Mouse (Mus musculus) liver, embryonic 11.5 days (tissue): Measurements from ENCODE around the gene Naaladl1. TPM values are rescaled to one million over a fixed set of nuclear protein-coding genes. Genes with fewer than 3 reads are reported as not detected.

Experiments
- ATAC-seq: fragments of 200-750 bp; cut with Nextera tagmentation; replicated peaks from 2 replicates; pipeline ENCODE4 v1.8.0; 2017; ENCODE audit warnings: moderate number of reproducible peaks, mild to moderate bottlenecking, moderate TSS enrichment, moderate library complexity; ENCODE audit not compliant: low FRiP score
- DNase-seq: peaks from one replicate; pipeline ENCODE4 v3.0.0-alpha.2; 2017; ENCODE audit warnings: low spot score
- H3K27ac ChIP-seq: fragments of 300-500 bp; sonication (generic); 2 replicates; pipeline ENCODE4 v1.5.1; 2014; ENCODE audit warnings: mild to moderate bottlenecking, low read depth, low read length, control low read depth
- H3K27me3 ChIP-seq: fragments of 300-500 bp; sonication (generic); replicated peaks from 2 replicates; pipeline ENCODE4 v1.6.1; 2014; ENCODE audit warnings: low read length, mixed read lengths; ENCODE audit not compliant: control insufficient read depth, insufficient read depth
- H3K36me3 ChIP-seq: fragments of 300-500 bp; sonication (generic); 2 replicates; pipeline ENCODE4 v1.6.1; 2014; ENCODE audit warnings: mild to moderate bottlenecking, low read length, moderate library complexity, mixed read lengths; ENCODE audit not compliant: control insufficient read depth, insufficient read depth
- H3K4me1 ChIP-seq: fragments of 300-500 bp; sonication (generic); replicated peaks from 2 replicates; pipeline ENCODE4 v1.6.1; 2014; ENCODE audit warnings: low read length, mixed read lengths; ENCODE audit not compliant: control insufficient read depth, insufficient read depth
- H3K4me2 ChIP-seq: fragments of 300-500 bp; sonication (generic); 2 replicates; pipeline ENCODE4 v1.6.1; 2014; ENCODE audit warnings: mild to moderate bottlenecking, control low read depth, moderate library complexity
- H3K4me3 ChIP-seq: fragments of 300-500 bp; sonication (generic); 2 replicates; pipeline ENCODE4 v1.5.1; 2014; ENCODE audit warnings: low read depth, low read length, control low read depth
- H3K9ac ChIP-seq: fragments of 300-500 bp; sonication (generic); 2 replicates; pipeline ENCODE4 v1.6.1; 2014; ENCODE audit warnings: low read depth, low read length, control low read depth
- H3K9me3 ChIP-seq: fragments of 300-500 bp; sonication (generic); 2 replicates; pipeline ENCODE4 v1.6.1; 2016; ENCODE audit warnings: low read length, inconsistent platforms, mixed read lengths; ENCODE audit not compliant: control insufficient read depth
- WGBS: fragments of 180-500 bp; shearing (Covaris S2); extraction: QIAGEN DNeasy Blood & Tissue Kit; methylation state at CpG from one replicate; pipeline ENCODE4 v1.1.7; 2014; 5-methylcytosine and 5-hydroxymethylcytosine counted together
- polyA plus RNA-seq: library from polyadenylated mRNA; unstranded; fragments of >200 nt; fragmentation: Nextera tagmentation; extraction: Ambion mirVana; gene quantifications from 2 replicates; pipeline ENCODE4 v1.2.1, GENCODE M21; 2014

Gene Naaladl1
- polyA plus RNA-seq, 1 experiment from 2014 or later: 2.0 TPM

DNA sequence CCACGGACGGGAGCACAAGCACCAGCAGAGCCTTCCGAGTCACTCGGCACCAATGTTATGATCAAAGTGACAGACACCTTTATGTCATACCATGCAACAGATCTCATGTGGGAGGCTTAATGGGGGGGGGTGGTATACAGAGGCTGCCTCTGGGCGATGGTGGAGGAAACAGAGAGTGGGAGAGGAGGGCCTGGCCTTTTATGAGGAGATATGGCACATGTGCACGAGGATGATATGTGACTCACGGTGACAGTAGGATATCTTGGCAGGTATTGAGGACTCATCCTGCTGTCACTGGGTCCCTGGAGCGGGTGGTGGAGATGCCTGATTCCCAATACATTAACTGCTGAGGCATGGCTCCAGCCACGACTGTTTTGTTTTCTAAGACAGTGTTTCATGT, 49.6 kb downstream of the Naaladl1 start:
- WGBS: 73% methylated on average over 9 of the region's 9 CpGs
- Histone ChIP-seq H3K9me3 (no peaks in the 10 kb centered on the region), H3K9ac (no peak overlapping the region), H3K27ac (no peak overlapping the region), H3K36me3 (no peaks in the 10 kb centered on the region), H3K4me1 (no peaks in the 10 kb centered on the region), H3K4me3 (no peak overlapping the region), H3K27me3 (no peaks in the 10 kb centered on the region), H3K4me2 (no peak overlapping the region)
- ATAC-seq (no peak; the same call in 1 of the 2 replicates), DNase-seq (no peak)

DNA sequence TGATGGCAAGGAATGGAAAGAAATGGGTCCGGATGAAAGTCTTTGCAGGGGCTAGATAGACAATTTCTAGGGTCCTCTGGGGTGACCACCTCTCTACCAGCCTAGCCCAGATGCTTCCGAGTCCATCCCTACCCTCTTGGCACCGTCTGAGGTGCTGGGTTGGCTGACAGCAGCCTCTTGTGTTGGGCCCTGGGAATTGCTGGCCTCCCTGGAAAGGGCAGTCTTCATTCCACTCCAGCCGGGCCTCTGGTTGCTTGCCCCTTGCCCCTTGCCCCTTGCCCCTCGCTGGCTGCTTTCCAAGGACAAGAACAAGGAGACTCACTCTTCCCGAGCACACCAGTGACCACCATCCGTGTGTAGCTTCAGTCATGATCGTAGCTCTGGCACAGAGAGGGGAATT, 50.8 kb downstream of the Naaladl1 start:
- Histone ChIP-seq H3K4me3 (no peak overlapping the region), H3K27ac (no peak overlapping the region), H3K4me1 (no peaks in the 10 kb centered on the region), H3K27me3 (no peaks in the 10 kb centered on the region), H3K9ac (no peak overlapping the region), H3K4me2 (no peak overlapping the region), H3K36me3 (no peaks in the 10 kb centered on the region), H3K9me3 (no peaks in the 10 kb centered on the region)
- DNase-seq (no peak), ATAC-seq (no peak)
- WGBS: 66% methylated on average over 8 of the region's 8 CpGs

DNA sequence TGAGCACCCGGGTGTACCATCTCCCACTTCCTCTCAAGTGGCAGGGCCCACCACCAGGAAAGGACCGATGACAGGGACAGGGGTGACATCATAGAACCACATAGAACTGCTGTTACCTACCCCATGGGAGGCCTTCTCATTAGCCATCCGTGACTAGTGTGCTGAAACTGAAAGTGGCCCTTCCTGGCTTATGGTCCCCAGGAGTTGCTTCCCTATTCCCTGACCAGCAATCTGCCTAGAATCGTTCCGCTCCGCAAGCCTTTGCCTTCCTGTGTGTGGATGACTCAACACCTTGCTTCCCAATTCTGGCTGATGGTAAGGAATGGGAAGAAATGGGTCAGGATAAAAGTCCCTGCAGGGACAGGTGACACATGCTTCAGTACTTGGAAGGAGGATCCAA, 51.6 kb downstream of the Naaladl1 start:
- Histone ChIP-seq H3K9me3 (no peaks in the 10 kb centered on the region), H3K36me3 (no peaks in the 10 kb centered on the region), H3K27me3 (no peaks in the 10 kb centered on the region), H3K4me1 (no peaks in the 10 kb centered on the region), H3K4me3 (no peak overlapping the region), H3K9ac (no peak overlapping the region), H3K27ac (no peak overlapping the region), H3K4me2 (no peak overlapping the region)
- WGBS: 55% methylated on average over 6 of the region's 6 CpGs
- ATAC-seq (no peak), DNase-seq (no peak)

DNA sequence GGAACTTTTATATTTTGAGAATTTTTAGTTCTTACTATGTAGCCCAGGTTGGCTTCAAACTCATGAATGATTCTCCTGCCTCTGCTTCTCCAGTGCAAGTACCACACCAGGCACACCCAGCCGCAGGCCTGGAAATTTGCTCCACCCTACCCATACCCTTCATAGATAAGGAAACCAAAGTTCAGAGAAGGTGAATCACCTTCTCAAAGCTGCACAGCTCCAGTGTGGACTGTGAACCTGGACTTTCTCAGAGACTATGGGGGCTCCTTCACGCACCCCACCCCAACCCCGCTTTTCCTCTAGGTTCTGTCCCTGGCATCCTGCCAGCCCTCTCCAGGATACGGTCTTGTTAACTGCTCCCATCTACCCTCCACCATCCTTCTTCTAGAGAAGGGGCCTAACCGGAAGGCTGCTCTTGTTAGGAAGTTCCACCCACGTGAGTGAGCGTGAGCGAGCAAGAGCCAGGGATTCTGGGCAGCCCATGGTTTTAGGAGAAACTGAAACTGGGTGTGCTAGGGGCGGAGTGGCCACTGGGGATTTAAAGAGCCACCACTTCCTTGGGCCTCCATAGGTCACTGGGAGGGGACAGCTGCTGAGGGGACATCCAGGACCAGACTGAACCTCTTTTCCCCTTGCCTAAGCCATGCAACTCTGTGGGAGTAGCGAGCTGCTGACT, 58.4 kb downstream of the Naaladl1 start:
- DNase-seq (no peak), ATAC-seq (no peak)
- no peak overlapping the region for H3K27ac ChIP-seq
- no peak overlapping the region for H3K4me3 ChIP-seq
- no peaks in the 10 kb centered on the region for H3K4me1 ChIP-seq
- no peaks in the 10 kb centered on the region for H3K27me3 ChIP-seq
- no peaks in the 10 kb centered on the region for H3K36me3 ChIP-seq
- H3K9ac ChIP-seq: no peak overlapping the region
- 66% methylated on average over 10 of the region's 10 CpGs for WGBS
- H3K9me3 ChIP-seq: no peaks in the 10 kb centered on the region
- no peak overlapping the region for H3K4me2 ChIP-seq

Other genes starting within 250 kb of the Naaladl1 start
- gene Frmd8, start 230.5 kb upstream of the Naaladl1 start, polyA plus RNA-seq: 26.8 and 27.9 TPM in 2 replicates
- 7.5 and 8.2 TPM in 2 replicates for gene Slc25a45, start 228.0 kb upstream of the Naaladl1 start, polyA plus RNA-seq
- gene Tigd3, start 211.6 kb upstream of the Naaladl1 start, polyA plus RNA-seq: 3.9 and 4.2 TPM in 2 replicates
- gene Dpf2, start 192.8 kb upstream of the Naaladl1 start, polyA plus RNA-seq: 119 and 127 TPM in 2 replicates
- 5.1 TPM in 2 replicates for gene Cdc42ep2, start 181.0 kb upstream of the Naaladl1 start, polyA plus RNA-seq
- 129 and 131 TPM in 2 replicates for gene Pola2, start 141.6 kb upstream of the Naaladl1 start, polyA plus RNA-seq
- gene Slc22a20, start 119.6 kb upstream of the Naaladl1 start, polyA plus RNA-seq: not detected in 2 replicates
- 25.2 and 25.8 TPM in 2 replicates for gene Capn1, start 89.9 kb upstream of the Naaladl1 start, polyA plus RNA-seq
- 30.7 and 33.7 TPM in 2 replicates for gene Syvn1, start 59.2 kb upstream of the Naaladl1 start, polyA plus RNA-seq
- gene Mrpl49, start 48.0 kb upstream of the Naaladl1 start, polyA plus RNA-seq: 84.5 and 93.9 TPM in 2 replicates
- 1,022 and 1,135 TPM in 2 replicates for gene Fau, start 47.9 kb upstream of the Naaladl1 start, polyA plus RNA-seq
- gene Znhit2, start 44.6 kb upstream of the Naaladl1 start, polyA plus RNA-seq: 38.7 and 42.3 TPM in 2 replicates
- 28.6 and 30.8 TPM in 2 replicates for gene Tm7sf2, start 37.4 kb upstream of the Naaladl1 start, polyA plus RNA-seq
- gene Vps51, start 28.6 kb upstream of the Naaladl1 start, polyA plus RNA-seq: 54.8 and 57.1 TPM in 2 replicates
- gene Tmem262, start 25.7 kb upstream of the Naaladl1 start, polyA plus RNA-seq: not detected in 2 replicates
- 0.75 and 2.2 TPM in 2 replicates for gene Gm28374, start 23.5 kb upstream of the Naaladl1 start, polyA plus RNA-seq
- gene Zfpl1, start 20.8 kb upstream of the Naaladl1 start, polyA plus RNA-seq: 50.4 and 52.3 TPM in 2 replicates
- gene Cdca5, start 20.8 kb upstream of the Naaladl1 start, polyA plus RNA-seq: 50.8 and 55.3 TPM in 2 replicates
- 0.43 and 0.51 TPM in 2 replicates for gene AC131692.1, start 11.4 kb upstream of the Naaladl1 start, polyA plus RNA-seq
- gene Sac3d1, start 12.9 kb downstream of the Naaladl1 start, polyA plus RNA-seq: 56.1 and 60.8 TPM in 2 replicates
- 34.6 and 35.1 TPM in 2 replicates for gene Snx15, start 22.5 kb downstream of the Naaladl1 start, polyA plus RNA-seq
- gene Batf2, start 35.2 kb downstream of the Naaladl1 start, polyA plus RNA-seq: 0.15 TPM in 1 of 2 replicates, not detected in the other
- gene Arl2, start 35.8 kb downstream of the Naaladl1 start, polyA plus RNA-seq: 70.6 and 73.4 TPM in 2 replicates
- gene Majin, start 78.6 kb downstream of the Naaladl1 start, polyA plus RNA-seq: not detected in 2 replicates
- 0.70 TPM in 1 of 2 replicates, not detected in the other for gene Gpha2, start 120.6 kb downstream of the Naaladl1 start, polyA plus RNA-seq
- gene Ppp2r5b, start 130.1 kb downstream of the Naaladl1 start, polyA plus RNA-seq: 10.5 and 12.0 TPM in 2 replicates
- gene Atg2a, start 135.9 kb downstream of the Naaladl1 start, polyA plus RNA-seq: 10.4 and 13.5 TPM in 2 replicates
- 96.5 and 105 TPM in 2 replicates for gene Ehd1, start 170.9 kb downstream of the Naaladl1 start, polyA plus RNA-seq
- 0.26 and 1.2 TPM in 2 replicates for gene Cdc42bpg, start 200.7 kb downstream of the Naaladl1 start, polyA plus RNA-seq
- 53.8 and 59.7 TPM in 2 replicates for gene Men1, start 229.2 kb downstream of the Naaladl1 start, polyA plus RNA-seq
- gene Map4k2, start 235.4 kb downstream of the Naaladl1 start, polyA plus RNA-seq: 12.9 and 14.2 TPM in 2 replicates